Mouse (Mus musculus) intestine, embryonic 15.5 days (tissue): ENCODE results near the gene Mvk. TPM values are rescaled to one million over a fixed set of nuclear protein-coding genes. Genes with fewer than 3 reads are reported as not detected.

Experiments
- ATAC-seq: fragments of 200-750 bp; cut with Nextera tagmentation; 2 replicates; pipeline ENCODE4 v1.8.0; 2017; ENCODE audit warnings: moderate TSS enrichment, moderate library complexity
- H3K27ac ChIP-seq: fragments of 300-500 bp; sonication (generic); 2 replicates; pipeline ENCODE4 v1.5.1; 2015; ENCODE audit warnings: mild to moderate bottlenecking, inconsistent platforms
- H3K27me3 ChIP-seq: fragments of 300-500 bp; sonication (generic); replicated peaks from 2 replicates; pipeline ENCODE4 v1.6.1; 2015; ENCODE audit warnings: inconsistent platforms
- H3K36me3 ChIP-seq: fragments of 300-500 bp; sonication (generic); 2 replicates; pipeline ENCODE4 v1.6.1; 2015; ENCODE audit warnings: inconsistent platforms
- H3K4me1 ChIP-seq: fragments of 300-500 bp; sonication (generic); replicated peaks from 2 replicates; pipeline ENCODE4 v1.6.1; 2015; ENCODE audit warnings: inconsistent platforms
- H3K4me2 ChIP-seq: fragments of 300-500 bp; sonication (generic); replicated peaks from 2 replicates; pipeline ENCODE4 v1.6.1; 2015; ENCODE audit warnings: mild to moderate bottlenecking, inconsistent platforms
- H3K4me3 ChIP-seq: fragments of 300-500 bp; sonication (generic); replicated peaks from 2 replicates; pipeline ENCODE4 v1.5.1; 2015; ENCODE audit warnings: inconsistent platforms
- H3K9ac ChIP-seq: fragments of 300-500 bp; sonication (generic); 2 replicates; pipeline ENCODE4 v1.6.1; 2015; ENCODE audit warnings: inconsistent platforms
- H3K9me3 ChIP-seq: fragments of 300-500 bp; sonication (generic); 2 replicates; pipeline ENCODE4 v1.6.1; 2016; ENCODE audit warnings: inconsistent platforms
- WGBS: fragments of 180-500 bp; shearing (Covaris S2); methylation state at CpG from one replicate; pipeline ENCODE4 v1.1.7; 2015; 5-methylcytosine and 5-hydroxymethylcytosine counted together
- polyA plus RNA-seq: library from polyadenylated mRNA; unstranded; fragments of >200 nt; fragmentation: Nextera tagmentation; extraction: Ambion mirVana; gene quantifications from 2 replicates; pipeline ENCODE4 v1.2.1, GENCODE M21; 2015

Gene Mvk
- polyA plus RNA-seq, 1 experiment from 2014 or later = 59.8 TPM

DNA sequence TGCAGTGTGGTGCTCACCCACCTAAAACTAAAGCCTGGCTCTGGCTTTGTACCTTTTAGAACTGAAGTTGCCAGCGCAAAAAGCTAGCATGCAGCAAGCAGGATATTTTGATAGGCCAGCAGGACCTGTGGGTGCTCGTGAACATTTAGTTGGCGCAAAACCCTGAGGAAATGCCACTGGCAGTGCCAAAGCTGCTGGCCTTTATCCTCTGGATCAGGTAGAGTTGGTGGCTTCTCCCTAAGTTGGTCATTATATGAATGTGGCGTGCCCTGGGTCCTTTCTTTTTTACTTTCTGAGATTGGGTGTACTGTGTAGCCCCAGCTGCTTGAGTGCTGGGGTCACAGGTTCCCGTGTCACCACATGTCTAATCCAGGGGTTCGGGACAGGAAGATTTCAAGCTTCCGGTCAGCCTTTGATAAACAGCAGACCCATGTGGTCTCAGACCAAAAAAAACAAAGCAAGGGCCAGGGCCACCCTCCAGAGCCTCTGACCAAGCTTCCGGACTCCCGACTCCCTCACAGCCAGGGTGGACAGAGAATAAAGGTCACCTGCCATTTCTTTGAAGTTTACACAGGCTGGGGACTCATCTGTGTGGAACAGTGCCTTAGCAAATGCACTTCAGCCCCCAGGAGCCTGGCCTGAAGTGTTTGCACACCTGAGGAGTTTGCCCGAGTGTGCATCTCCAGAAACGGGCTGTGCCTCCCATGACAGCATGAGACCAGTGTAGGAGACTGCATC is 22.3 kb upstream of the Mvk start:
- Histone ChIP-seq H3K36me3 (peaks cover 25% of the 10 kb centered on the region), H3K27me3 (no peaks in the 10 kb centered on the region), H3K27ac (no peak overlapping the region), H3K9me3 (no peaks in the 10 kb centered on the region), H3K9ac (no peak overlapping the region), H3K4me1 (peaks cover 8% of the 10 kb centered on the region; the same call in 1 of the 2 replicates), H3K4me2 (no peak overlapping the region), H3K4me3 (no peak overlapping the region)
- no peak for ATAC-seq
- 56% methylated on average over 11 of the region's 11 CpGs for WGBS

DNA sequence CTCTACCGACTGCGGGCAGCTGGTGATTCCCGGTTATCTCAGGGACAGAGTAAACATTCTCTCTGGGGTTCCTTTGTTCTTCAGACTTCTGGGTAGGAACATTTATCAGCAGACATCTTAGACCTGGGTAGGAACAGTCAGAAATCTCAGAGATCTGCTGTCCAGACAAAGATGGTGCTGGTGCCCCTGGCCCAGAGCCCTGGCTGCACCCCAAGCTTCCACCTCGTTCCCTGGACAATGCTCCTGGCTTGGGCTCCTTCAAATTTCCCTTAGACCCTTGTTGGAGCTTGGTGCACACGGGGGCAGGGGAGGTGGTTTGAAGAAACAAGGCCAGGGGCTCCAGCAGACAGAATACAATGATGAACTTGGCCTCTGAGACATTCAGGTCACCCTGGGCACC is 21.5 kb upstream of the Mvk start:
- H3K9me3 ChIP-seq = no peaks in the 10 kb centered on the region
- H3K4me2 ChIP-seq = no peak overlapping the region
- no peak overlapping the region for H3K27ac ChIP-seq
- no peak overlapping the region for H3K9ac ChIP-seq
- H3K27me3 ChIP-seq = no peaks in the 10 kb centered on the region
- no peak overlapping the region for H3K4me3 ChIP-seq
- 0 out of 2 replicates have a peak, but pooled peaks have one; percentile 26 for ATAC-seq
- peaks cover 20% of the 10 kb centered on the region for H3K36me3 ChIP-seq
- H3K4me1 ChIP-seq = peaks cover 8% of the 10 kb centered on the region; the same call in 1 of the 2 replicates
- 17% methylated on average over 5 of the region's 5 CpGs for WGBS

DNA sequence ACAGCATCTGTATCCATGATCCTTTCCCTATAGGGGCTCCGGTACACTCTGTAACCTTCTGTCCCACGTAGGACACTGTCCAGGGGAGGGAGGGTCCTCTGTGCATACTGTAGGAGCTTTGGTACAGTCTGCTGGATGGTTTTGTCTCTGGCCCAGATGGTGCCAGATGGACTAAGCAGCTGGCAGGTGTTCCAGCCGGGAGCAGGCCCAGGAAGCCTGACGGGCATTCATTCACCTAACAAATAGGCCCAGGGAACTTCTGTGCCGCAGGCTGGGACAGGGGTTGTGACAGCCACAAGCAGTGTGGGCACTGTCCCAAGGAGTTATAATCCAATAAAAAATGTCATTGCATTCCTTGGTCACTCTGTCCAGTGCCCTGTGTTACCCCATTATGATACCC is 20.1 kb upstream of the Mvk start:
- ATAC-seq = no peak
- no peaks in the 10 kb centered on the region for H3K27me3 ChIP-seq
- H3K4me3 ChIP-seq = no peak overlapping the region
- H3K4me2 ChIP-seq = no peak overlapping the region
- WGBS = 78% methylated on average over 5 of the region's 5 CpGs
- H3K4me1 ChIP-seq = peaks cover 12% of the 10 kb centered on the region; the same call in 1 of the 2 replicates
- H3K27ac ChIP-seq = no peak overlapping the region
- no peak overlapping the region for H3K9ac ChIP-seq
- no peaks in the 10 kb centered on the region for H3K9me3 ChIP-seq
- H3K36me3 ChIP-seq = peaks cover 13% of the 10 kb centered on the region

DNA sequence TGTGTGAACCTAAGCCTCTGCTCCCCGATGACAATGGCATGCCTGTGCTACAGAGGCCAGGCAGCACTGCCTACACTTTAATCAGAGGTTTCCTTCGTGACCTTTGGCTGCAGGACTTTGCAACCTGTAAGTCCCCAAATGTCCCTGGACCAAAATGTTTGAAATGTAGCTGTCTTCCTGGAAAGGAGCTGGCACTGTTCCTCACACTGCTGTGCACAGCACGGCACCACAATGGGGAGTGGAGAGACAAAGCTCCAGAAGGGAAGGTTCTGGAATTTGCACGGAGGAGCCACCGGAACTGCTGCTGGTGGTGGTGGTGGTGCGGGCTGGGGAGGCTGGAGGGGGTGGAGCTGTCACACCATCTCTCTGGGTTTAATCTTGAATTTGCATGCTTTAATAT is 17.3 kb upstream of the Mvk start:
- no peak for ATAC-seq
- Histone ChIP-seq H3K27me3 (no peaks in the 10 kb centered on the region), H3K9ac (no peak overlapping the region), H3K4me3 (no peak overlapping the region), H3K36me3 (no peaks in the 10 kb centered on the region), H3K4me2 (no peak overlapping the region), H3K27ac (no peak overlapping the region), H3K4me1 (peaks cover 12% of the 10 kb centered on the region; the same call in 1 of the 2 replicates), H3K9me3 (no peaks in the 10 kb centered on the region)
- 80% methylated on average over 6 of the region's 6 CpGs for WGBS

DNA sequence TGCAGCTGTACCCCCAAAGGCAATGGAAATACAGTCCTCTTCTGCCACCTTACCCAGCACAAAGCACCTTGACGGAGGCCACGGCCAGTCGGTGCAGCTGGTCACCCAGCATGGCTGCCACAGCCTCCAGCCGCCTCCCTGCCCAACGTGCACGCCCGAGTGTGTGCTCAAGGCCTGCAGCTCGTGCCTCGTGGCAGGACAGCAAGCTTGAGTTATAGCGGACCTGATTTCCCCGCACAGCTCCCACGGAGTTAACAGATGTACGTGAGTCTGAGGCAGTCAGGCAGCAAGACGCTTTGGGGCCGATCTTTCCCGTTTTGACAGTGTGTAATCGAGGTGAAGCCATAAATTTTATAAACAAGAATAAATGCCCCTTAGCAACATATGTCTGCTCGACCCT is 15.4 kb upstream of the Mvk start:
- Histone ChIP-seq H3K9me3 (no peaks in the 10 kb centered on the region), H3K9ac (no peak overlapping the region), H3K4me2 (no peak overlapping the region), H3K4me3 (no peak overlapping the region), H3K4me1 (0 out of 2 replicates have a peak, but pooled peaks cover 4% of the 10 kb centered on the region), H3K27ac (no peak overlapping the region), H3K36me3 (no peaks in the 10 kb centered on the region), H3K27me3 (no peaks in the 10 kb centered on the region)
- ATAC-seq = no peak
- 45% methylated on average over 18 of the region's 18 CpGs for WGBS

DNA sequence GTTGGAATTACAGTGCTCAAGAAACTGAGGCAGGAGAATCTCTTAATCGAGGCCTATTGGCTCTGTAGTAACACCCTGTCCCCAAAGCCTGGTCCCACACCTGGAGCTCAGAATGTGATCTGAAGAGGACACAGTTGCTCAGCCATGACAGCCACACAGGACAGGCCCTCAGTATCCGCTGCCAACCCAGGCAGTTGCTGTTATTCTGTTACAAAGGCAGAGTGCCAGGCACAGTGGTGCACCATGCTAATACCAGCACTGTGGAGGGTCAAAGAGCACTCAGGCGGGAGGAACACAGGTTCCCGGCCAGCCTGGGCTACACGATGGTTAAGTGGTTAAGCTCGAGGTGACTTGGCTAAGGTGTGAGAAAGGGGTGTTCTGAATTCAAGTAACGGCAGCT is 14.3 kb upstream of the Mvk start:
- 86% methylated on average over 7 of the region's 7 CpGs for WGBS
- no peak for ATAC-seq

DNA sequence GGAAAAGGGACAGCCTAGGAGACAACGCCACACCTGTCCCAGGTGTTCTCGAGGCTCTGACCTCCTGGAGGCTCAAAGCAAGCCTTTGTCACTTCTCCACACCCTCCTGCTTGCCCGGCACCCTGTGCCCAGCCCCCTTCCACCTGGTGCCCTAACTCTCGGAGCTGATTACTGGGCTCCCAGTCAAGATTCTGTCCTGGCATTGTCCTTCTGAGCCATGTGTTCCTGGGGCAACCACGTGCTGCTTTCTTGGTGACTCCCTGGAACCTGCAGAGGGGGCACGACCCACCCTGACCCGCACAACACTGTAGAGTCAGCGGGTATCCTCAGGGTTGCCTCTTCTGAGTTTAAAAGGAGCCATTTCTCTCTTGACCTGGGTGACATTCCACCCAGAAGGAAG is 9.7 kb upstream of the Mvk start:
- H3K4me3 ChIP-seq = no peak overlapping the region
- no peaks in the 10 kb centered on the region for H3K9me3 ChIP-seq
- H3K36me3 ChIP-seq = peaks cover 13% of the 10 kb centered on the region
- ATAC-seq = no peak
- no peak overlapping the region for H3K27ac ChIP-seq
- WGBS = 87% methylated on average over 8 of the region's 8 CpGs
- H3K9ac ChIP-seq = no peak overlapping the region
- no peak overlapping the region for H3K4me2 ChIP-seq
- no peaks in the 10 kb centered on the region for H3K27me3 ChIP-seq
- no peaks in the 10 kb centered on the region for H3K4me1 ChIP-seq

More for the DNA sequence above, 14.3 kb upstream of the Mvk start:
- H3K4me1 ChIP-seq = 0 out of 2 replicates have a peak, but pooled peaks cover 4% of the 10 kb centered on the region
- H3K9ac ChIP-seq = no peak overlapping the region
- no peak overlapping the region for H3K4me2 ChIP-seq
- no peaks in the 10 kb centered on the region for H3K9me3 ChIP-seq
- H3K27ac ChIP-seq = no peak overlapping the region
- no peaks in the 10 kb centered on the region for H3K36me3 ChIP-seq
- H3K27me3 ChIP-seq = no peaks in the 10 kb centered on the region
- H3K4me3 ChIP-seq = no peak overlapping the region

DNA sequence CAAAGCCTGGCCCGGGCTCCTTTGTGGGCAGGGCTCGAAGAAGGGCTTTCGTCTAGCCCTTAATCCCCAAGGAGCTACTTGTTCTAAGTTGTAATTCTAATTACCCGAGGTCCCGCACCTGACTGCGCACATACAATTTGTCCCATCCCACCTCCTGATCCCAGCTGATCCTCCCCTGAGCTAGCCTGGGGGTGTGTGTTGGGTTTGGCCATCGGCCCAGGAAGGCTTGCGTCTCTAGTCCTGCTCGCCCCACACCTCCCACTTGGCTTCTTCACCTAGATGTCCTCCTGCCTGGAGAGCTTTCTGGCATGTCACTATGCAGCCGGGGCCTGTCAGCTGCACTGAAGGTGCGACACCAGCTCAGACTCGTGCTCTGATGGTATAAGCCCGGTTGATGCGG is 8.5 kb upstream of the Mvk start:
- H3K4me2 ChIP-seq = no peak overlapping the region
- no peak overlapping the region for H3K4me3 ChIP-seq
- H3K4me1 ChIP-seq = no peaks in the 10 kb centered on the region
- H3K9ac ChIP-seq = no peak overlapping the region
- H3K36me3 ChIP-seq = peaks cover 13% of the 10 kb centered on the region
- no peaks in the 10 kb centered on the region for H3K9me3 ChIP-seq
- H3K27ac ChIP-seq = no peak overlapping the region
- no peak for ATAC-seq
- 94% methylated on average over 14 of the region's 14 CpGs for WGBS
- H3K27me3 ChIP-seq = no peaks in the 10 kb centered on the region

DNA sequence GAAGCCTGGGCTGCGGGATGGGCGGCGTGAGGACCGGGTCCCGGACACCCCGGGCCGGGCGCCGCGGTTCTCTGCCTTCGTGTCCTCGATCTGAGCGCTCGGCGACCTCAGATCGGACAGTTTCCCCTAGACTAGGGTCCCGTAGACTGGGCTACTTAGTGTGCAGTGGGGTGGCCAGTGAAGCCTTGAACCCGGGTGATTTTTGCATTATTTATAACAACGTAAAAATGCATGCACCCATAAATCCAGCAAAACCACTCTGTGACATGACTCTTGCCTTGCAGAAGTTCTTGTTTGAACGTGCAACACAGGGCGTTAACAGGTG is 261 bp downstream of the Mvk start:
- Histone ChIP-seq H3K4me1 (peaks cover 19% of the 10 kb centered on the region), H3K9ac (peak overlapping the region; percentile 80), H3K4me3 (peak overlapping the region; percentile 86), H3K36me3 (0 out of 2 replicates have a peak, but pooled peaks cover 16% of the 10 kb centered on the region), H3K27me3 (no peaks in the 10 kb centered on the region), H3K27ac (peak overlapping the region; percentile 61), H3K4me2 (peak overlapping the region; percentile 86), H3K9me3 (no peaks in the 10 kb centered on the region)
- no peak for ATAC-seq
- WGBS = under 1% methylated on average over 21 of the region's 21 CpGs

DNA sequence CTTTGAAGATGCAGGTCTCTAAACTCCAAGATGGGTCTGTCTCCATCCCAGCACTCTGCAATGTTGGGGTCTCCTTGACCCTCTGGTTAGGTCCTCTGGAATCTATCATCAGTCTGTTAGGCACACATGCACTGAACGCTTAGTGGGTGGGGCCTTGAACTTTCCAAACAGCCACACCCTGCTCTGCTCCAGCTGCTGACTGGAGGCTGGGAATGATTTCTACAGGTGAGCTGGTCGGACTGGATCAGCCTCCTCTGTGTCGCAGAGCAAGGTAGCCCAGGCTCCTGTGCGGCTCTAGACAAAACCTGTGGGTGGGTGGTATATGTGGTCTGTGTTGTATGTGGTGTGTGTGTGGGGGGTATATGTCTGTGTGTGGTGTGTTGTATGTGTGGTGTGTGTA is 4.9 kb downstream of the Mvk start:
- no peak overlapping the region for H3K4me3 ChIP-seq
- H3K27me3 ChIP-seq = no peaks in the 10 kb centered on the region
- H3K9ac ChIP-seq = no peak overlapping the region
- H3K9me3 ChIP-seq = no peaks in the 10 kb centered on the region
- peaks cover 37% of the 10 kb centered on the region for H3K36me3 ChIP-seq
- peaks cover 15% of the 10 kb centered on the region for H3K4me1 ChIP-seq
- no peak overlapping the region for H3K4me2 ChIP-seq
- ATAC-seq = peak; percentile 27; the same call in 1 of the 2 replicates
- no peak overlapping the region for H3K27ac ChIP-seq
- WGBS = 59% methylated on average over 4 of the region's 4 CpGs

DNA sequence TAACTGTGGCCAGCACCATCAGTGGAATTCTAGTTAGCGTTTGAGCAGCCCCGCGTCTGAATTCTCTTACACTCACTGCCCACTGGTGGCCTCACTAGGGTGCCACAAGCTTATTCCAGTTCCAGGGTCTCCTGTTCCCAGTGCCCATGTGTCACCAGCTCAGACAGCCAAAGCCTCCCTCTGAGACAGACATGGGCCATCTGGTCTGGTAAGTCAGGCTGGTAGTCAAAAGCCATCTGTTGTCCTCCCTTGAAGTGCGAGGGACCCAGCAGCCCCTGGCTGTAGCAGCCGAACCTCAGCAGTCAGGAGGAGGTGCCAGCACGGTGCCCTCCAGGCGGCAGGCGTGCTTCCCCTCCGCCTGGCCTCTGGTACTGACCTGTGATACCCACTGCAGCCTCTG is 12.2 kb downstream of the Mvk start:
- Histone ChIP-seq H3K27ac (no peak overlapping the region), H3K9me3 (no peaks in the 10 kb centered on the region), H3K36me3 (peaks cover 10% of the 10 kb centered on the region), H3K4me1 (peaks cover 9% of the 10 kb centered on the region), H3K4me3 (no peak overlapping the region), H3K4me2 (no peak overlapping the region), H3K9ac (no peak overlapping the region), H3K27me3 (no peaks in the 10 kb centered on the region)
- WGBS = 73% methylated on average over 9 of the region's 9 CpGs
- ATAC-seq = no peak

DNA sequence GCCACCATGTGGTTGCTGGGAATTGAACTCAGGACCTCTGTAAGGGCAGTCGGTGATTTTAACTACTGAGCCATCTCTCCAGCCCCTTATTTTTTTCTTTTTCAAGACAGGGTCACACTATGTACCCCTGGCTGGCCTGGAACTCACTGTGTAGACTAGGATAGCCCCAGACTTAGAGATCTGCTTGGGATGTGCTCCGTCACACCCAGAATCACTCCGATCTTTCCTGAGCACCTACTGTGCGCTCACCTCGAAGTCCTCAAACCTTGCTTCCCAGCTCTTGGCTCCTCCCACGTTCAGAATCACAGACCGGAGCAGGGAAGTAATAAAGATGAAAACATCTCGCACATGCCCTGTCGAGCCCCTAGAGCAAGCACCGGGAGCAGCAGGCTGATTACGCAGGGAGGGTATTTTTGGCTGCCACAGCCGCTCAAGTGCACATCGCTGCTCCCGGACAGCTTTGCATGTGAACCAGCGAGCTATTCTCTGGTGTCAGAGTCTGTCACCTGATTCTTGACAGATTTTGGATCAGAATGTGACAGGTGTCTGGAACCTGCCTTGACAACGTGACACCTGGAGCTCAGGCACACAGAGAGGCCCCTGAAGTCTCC is 13.0 kb downstream of the Mvk start:
- WGBS = 81% methylated on average over 16 of the region's 16 CpGs

DNA sequence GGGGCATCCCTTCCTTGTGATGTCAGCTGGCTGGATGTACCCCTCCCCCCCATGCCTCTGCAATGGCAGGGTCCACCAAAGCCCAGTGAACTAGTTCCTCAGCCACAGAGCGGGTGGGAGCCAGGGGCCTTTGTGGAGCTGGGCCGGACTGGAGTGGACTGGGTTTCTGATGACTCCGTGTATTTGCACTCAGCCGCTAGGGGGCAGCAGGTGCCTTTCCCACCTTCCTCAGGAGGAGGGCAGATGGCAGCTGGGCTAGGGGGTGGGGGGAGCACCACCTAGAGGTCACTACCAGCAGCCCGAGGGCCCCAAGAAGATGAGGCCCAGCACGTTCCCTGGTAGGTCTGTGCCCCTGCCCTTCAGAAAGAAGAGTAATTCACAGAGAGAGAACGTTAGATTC is 17.2 kb downstream of the Mvk start:
- WGBS = 6% methylated on average over 7 of the region's 7 CpGs

More for the DNA sequence above, 13.0 kb downstream of the Mvk start:
- Histone ChIP-seq H3K4me1 (peaks cover 12% of the 10 kb centered on the region), H3K27ac (no peak overlapping the region), H3K4me2 (no peak overlapping the region), H3K9me3 (no peaks in the 10 kb centered on the region), H3K36me3 (peaks cover 4% of the 10 kb centered on the region), H3K27me3 (no peaks in the 10 kb centered on the region), H3K9ac (no peak overlapping the region), H3K4me3 (no peak overlapping the region)
- ATAC-seq = no peak

More for the DNA sequence above, 17.2 kb downstream of the Mvk start:
- H3K9ac ChIP-seq = no peak overlapping the region
- no peak overlapping the region for H3K4me3 ChIP-seq
- H3K27ac ChIP-seq = 0 out of 2 replicates have a peak overlapping the region, but pooled peaks have one; percentile 7
- H3K9me3 ChIP-seq = no peaks in the 10 kb centered on the region
- H3K27me3 ChIP-seq = no peaks in the 10 kb centered on the region
- no peak overlapping the region for H3K4me2 ChIP-seq
- no peaks in the 10 kb centered on the region for H3K36me3 ChIP-seq
- peak; percentile 70 for ATAC-seq
- peaks cover 28% of the 10 kb centered on the region for H3K4me1 ChIP-seq
